Mouse (Mus musculus) lung, postnatal 0 days (tissue): ENCODE measurements at regions not wholly inside any gene's neighbourhood (a gene's known extent, or its start where the extent isn't known, plus 50 kb on each side); places are given as distances from the start of the nearest gene placed in this dataset.

Experiments
- ATAC-seq: fragments of 200-750 bp; cut with Nextera tagmentation; 2 replicates; pipeline ENCODE4 v1.8.0; 2017; ENCODE audit warnings: moderate library complexity
- DNase-seq: peaks from one replicate; pipeline ENCODE4 v3.0.0-alpha.2; 2016; ENCODE audit warnings: low spot score
- H3K27ac ChIP-seq: fragments of 300-500 bp; sonication (generic); 2 replicates; pipeline ENCODE4 v1.5.1; 2014; ENCODE audit warnings: antibody characterized with exemption, mild to moderate bottlenecking, low read length, mixed read lengths
- H3K27me3 ChIP-seq: fragments of 300-500 bp; sonication (generic); replicated peaks from 2 replicates; pipeline ENCODE4 v1.6.1; 2014; ENCODE audit warnings: low read length, mixed read lengths; ENCODE audit not compliant: insufficient read depth
- H3K36me3 ChIP-seq: fragments of 300-500 bp; sonication (generic); 2 replicates; pipeline ENCODE4 v1.6.1; 2014; ENCODE audit warnings: low read length, mixed read lengths; ENCODE audit not compliant: insufficient read depth
- H3K4me1 ChIP-seq: fragments of 300-500 bp; sonication (generic); 2 replicates; pipeline ENCODE4 v1.6.1; 2014; ENCODE audit warnings: antibody characterized with exemption, low read depth, low read length, mixed read lengths; ENCODE audit not compliant: insufficient read depth
- H3K4me2 ChIP-seq: fragments of 300-500 bp; sonication (generic); replicated peaks from 2 replicates; pipeline ENCODE4 v1.6.1; 2014; ENCODE audit warnings: low read depth, mild to moderate bottlenecking, low read length, moderate library complexity, mixed read lengths
- H3K4me3 ChIP-seq: fragments of 300-500 bp; sonication (generic); 2 replicates; pipeline ENCODE4 v1.5.1; 2014; ENCODE audit warnings: low read depth, low read length
- H3K9ac ChIP-seq: fragments of 300-500 bp; sonication (generic); replicated peaks from 2 replicates; pipeline ENCODE4 v1.6.1; 2014; ENCODE audit warnings: low read depth, mild to moderate bottlenecking
- H3K9me3 ChIP-seq: fragments of 300-500 bp; sonication (generic); 2 replicates; pipeline ENCODE4 v1.6.1; 2016; ENCODE audit warnings: low read length, mixed read lengths
- CTCF ChIP-seq: IDR thresholded peaks from 2 replicates; pipeline ENCODE4 v1.5.1; 2016; ENCODE audit warnings: antibody characterized with exemption, mild to moderate bottlenecking
- EP300 ChIP-seq: IDR thresholded peaks from 2 replicates; pipeline ENCODE4 v1.6.1; 2016; ENCODE audit warnings: antibody characterized with exemption, mild to moderate bottlenecking, control low read depth
- WGBS: fragments of 180-500 bp; shearing (Covaris S2); extraction: QIAGEN DNeasy Blood & Tissue Kit; methylation state at CpG from one replicate; pipeline ENCODE4 v1.1.7; 2014; 5-methylcytosine and 5-hydroxymethylcytosine counted together

- WGBS, result 61% methylated on average over 4 of the region's 4 CpGs
Measured at GRCm38 (mm10) chr4:22282536-22283323, 74.6 kb upstream of the Fbxl4 start.

GRCm38 (mm10) chr4:22292169-22292568 is 65.2 kb upstream of the Fbxl4 start:
- Histone ChIP-seq H3K9me3 (no peaks in the 10 kb centered on the region), H3K4me2 (no peak overlapping the region), H3K4me3 (no peak overlapping the region), H3K36me3 (no peaks in the 10 kb centered on the region), H3K9ac (no peak overlapping the region), H3K27ac (no peak overlapping the region), H3K4me1 (no peaks in the 10 kb centered on the region), H3K27me3 (no peaks in the 10 kb centered on the region)
- ATAC-seq, result no peak
- no peak for DNase-seq
- no peak for TF ChIP-seq CTCF
- TF ChIP-seq EP300, result no peak
- 68% methylated on average over 3 of the region's 3 CpGs for WGBS

More at GRCm38 (mm10) chr4:22282536-22283323, 74.6 kb upstream of the Fbxl4 start:
- no peak for TF ChIP-seq EP300
- TF ChIP-seq CTCF, result no peak
- Histone ChIP-seq H3K36me3 (no peaks in the 10 kb centered on the region), H3K4me1 (no peaks in the 10 kb centered on the region), H3K9ac (no peak overlapping the region), H3K27ac (no peak overlapping the region), H3K9me3 (no peaks in the 10 kb centered on the region), H3K27me3 (no peaks in the 10 kb centered on the region), H3K4me3 (no peak overlapping the region), H3K4me2 (no peak overlapping the region)
- ATAC-seq, result no peak
- no peak for DNase-seq

- Histone ChIP-seq H3K27me3 (no peaks in the 10 kb centered on the region), H3K9me3 (no peaks in the 10 kb centered on the region), H3K4me3 (no peak overlapping the region), H3K4me1 (no peaks in the 10 kb centered on the region), H3K9ac (no peak overlapping the region), H3K4me2 (no peak overlapping the region), H3K36me3 (no peaks in the 10 kb centered on the region), H3K27ac (no peak overlapping the region)
- TF ChIP-seq CTCF, result no peak
- no peak for TF ChIP-seq EP300
- DNase-seq (no peak), ATAC-seq (no peak)
- 91% methylated on average over 7 of the region's 7 CpGs for WGBS
Measured at GRCm38 (mm10) chr4:22300206-22300605, 57.1 kb upstream of the Fbxl4 start.

GRCm38 (mm10) chr4:22301148-22301942 is 56.0 kb upstream of the Fbxl4 start:
- H3K9ac ChIP-seq, result no peak overlapping the region
- ATAC-seq, result no peak
- H3K27ac ChIP-seq, result no peak overlapping the region
- TF ChIP-seq EP300 (no peak), CTCF (no peak)
- H3K9me3 ChIP-seq, result no peaks in the 10 kb centered on the region
- H3K4me2 ChIP-seq, result no peak overlapping the region
- no peak for DNase-seq
- WGBS, result 79% methylated on average over 9 of the region's 9 CpGs
- H3K4me1 ChIP-seq, result no peaks in the 10 kb centered on the region
- no peaks in the 10 kb centered on the region for H3K36me3 ChIP-seq
- H3K4me3 ChIP-seq, result no peak overlapping the region
- no peaks in the 10 kb centered on the region for H3K27me3 ChIP-seq

- Histone ChIP-seq H3K4me2 (no peak overlapping the region), H3K9me3 (no peaks in the 10 kb centered on the region), H3K9ac (no peak overlapping the region), H3K4me1 (no peaks in the 10 kb centered on the region), H3K27ac (no peak overlapping the region), H3K4me3 (no peak overlapping the region), H3K27me3 (no peaks in the 10 kb centered on the region), H3K36me3 (no peaks in the 10 kb centered on the region)
- no peak for TF ChIP-seq CTCF
- TF ChIP-seq EP300, result no peak
- DNase-seq (no peak), ATAC-seq (no peak)
- 67% methylated on average over 4 of the region's 4 CpGs for WGBS
Measured at GRCm38 (mm10) chr4:22301943-22302215, 55.5 kb upstream of the Fbxl4 start.

- ATAC-seq (no peak), DNase-seq (no peak)
- H3K9ac ChIP-seq, result no peak overlapping the region
- H3K27ac ChIP-seq, result no peak overlapping the region
- TF ChIP-seq EP300, result no peak
- TF ChIP-seq CTCF, result no peak
- H3K9me3 ChIP-seq, result no peaks in the 10 kb centered on the region
- no peak overlapping the region for H3K4me3 ChIP-seq
- no peaks in the 10 kb centered on the region for H3K4me1 ChIP-seq
- H3K36me3 ChIP-seq, result no peaks in the 10 kb centered on the region
- WGBS, result 73% methylated on average over 1 of the region's 1 CpGs
- no peaks in the 10 kb centered on the region for H3K27me3 ChIP-seq
- H3K4me2 ChIP-seq, result no peak overlapping the region
Measured at GRCm38 (mm10) chr4:22302262-22302661, 55.1 kb upstream of the Fbxl4 start.
